ENCODE assay signal across 8 mouse cellular contexts in genomic region chr2:50295562-50295961, GRCm38 (mm10). TPM values are rescaled to one million over a fixed set of nuclear protein-coding genes. Genes with fewer than 3 reads are reported as not detected.
DNase-seq lines count a peak whose midpoint lies in the region; ATAC-seq and TF ChIP-seq lines count a peak whose summit lies in the region.

No protein-coding gene starts in this region.

- TF ChIP-seq POLR2A in embryonic fibroblast, embryonic 13.5 days (IDR thresholded peaks at IDR 0.05; ENCODE audit: low read depth, low read length) = no peak

- no peaks in the 10 kb centered on the region for H3K9me3 ChIP-seq in erythroblast, embryonic 14.5 days (ENCODE audit: control insufficient read depth, low read length)
- H3K9me3 ChIP-seq in liver, embryonic 11.5 days (ENCODE audit: control insufficient read depth, low read length) = no peaks in the 10 kb centered on the region

- H3K9ac ChIP-seq in liver, embryonic 11.5 days (ENCODE audit: low read depth, low read length) = peak overlapping the region; percentile 86

- H3K4me1 ChIP-seq in erythroblast, embryonic 14.5 days (ENCODE audit: control insufficient read depth) = peaks cover 36% of the 10 kb centered on the region
- H3K4me1 ChIP-seq in embryonic fibroblast, embryonic 13.5 days (ENCODE audit: control insufficient read depth, insufficient read depth, low read length) = no peaks in the 10 kb centered on the region; the same call in none of the 2 replicates
- peaks cover 15% of the 10 kb centered on the region for H3K4me1 ChIP-seq in liver, embryonic 11.5 days (replicated peaks; ENCODE audit: control insufficient read depth, insufficient read depth, low read length)

- peaks cover 5% of the 10 kb centered on the region; the same call in 1 of the 2 replicates for H3K27me3 ChIP-seq in erythroblast, embryonic 14.5 days (ENCODE audit: control insufficient read depth)
- H3K27me3 ChIP-seq in liver, embryonic 11.5 days (replicated peaks; ENCODE audit: control insufficient read depth, insufficient read depth, low read length) = no peaks in the 10 kb centered on the region

- WGBS in liver, embryonic 11.5 days = 33% methylated on average over 5 of the region's 5 CpGs

- H3K27ac ChIP-seq in embryonic fibroblast, embryonic 13.5 days (ENCODE audit: insufficient read depth, low read length) = no peak overlapping the region; the same call in 1 of the 2 replicates
- H3K27ac ChIP-seq in liver, embryonic 11.5 days (ENCODE audit: low read depth, low read length) = no peak overlapping the region

- peaks cover 20% of the 10 kb centered on the region for H3K36me3 ChIP-seq in erythroblast, embryonic 14.5 days (ENCODE audit: control insufficient read depth)
- peaks cover 7% of the 10 kb centered on the region; the same call in 1 of the 2 replicates for H3K36me3 ChIP-seq in liver, embryonic 11.5 days (ENCODE audit: control insufficient read depth, insufficient read depth, low read length)

- TF ChIP-seq CTCF in embryonic fibroblast, embryonic 13.5 days (IDR thresholded peaks at IDR 0.05; ENCODE audit: borderline replicate concordance, insufficient read depth, low read length) = no peak

- peak overlapping the region; percentile 86 for H3K4me2 ChIP-seq in liver, embryonic 11.5 days

- DNase-seq in 3T3-L1 (ENCODE audit: low read depth, low spot score) = peak; percentile 43
- no peak for DNase-seq in liver, embryonic 11.5 days (ENCODE audit: low spot score)
- no peak for DNase-seq in adrenal gland, adult 18-20 months (ENCODE audit: low spot score in 2 of 2)
- no peak for DNase-seq in frontal cortex, postnatal 25 days (ENCODE audit: low spot score in 2 of 2)

- peak overlapping the region; percentile 93 for H3K4me3 ChIP-seq in erythroblast, embryonic 14.5 days (replicated peaks)
- peak overlapping the region; percentile 65 for H3K4me3 ChIP-seq in embryonic fibroblast, embryonic 13.5 days (ENCODE audit: insufficient read depth, low read length)
- H3K4me3 ChIP-seq in liver, embryonic 11.5 days (ENCODE audit: low read depth, low read length) = peak overlapping the region; percentile 84

- ATAC-seq in erythroblast, adult 5-6 weeks (replicated peaks; ENCODE audit: low FRiP score, poor library complexity, severe bottlenecking) = no peak
- ATAC-seq in liver, embryonic 11.5 days (replicated peaks; ENCODE audit: low FRiP score) = no peak
- no peak for ATAC-seq in frontal cortex, adult (ENCODE audit: low TSS enrichment)

RNA-seq across cellular contexts. Expression of gene Mmadhc, which starts 1.0 kb away (rescaled TPM):
- 4.1 and 6.6 TPM in 2 replicates for polyA plus RNA-seq in erythroblast, embryonic 14.5 days (2012)
- 50.0 and 59.4 TPM in 2 replicates for total RNA-seq in erythroblast, adult 5-6 weeks (2015; ENCODE audit: low replicate concordance)
- 35.4 and 44.4 TPM in 2 replicates for total RNA-seq in erythroblast, adult 5-6 weeks (2017; ENCODE audit: low replicate concordance)
- 118 and 124 TPM in 2 replicates for polyA plus RNA-seq in embryonic fibroblast, embryonic 13.5 days (2011; ENCODE audit: insufficient read length, low read depth, missing spikeins)
- 136 and 139 TPM in 2 replicates for polyA plus RNA-seq in liver, embryonic 11.5 days (2014; fragmentation: Nextera tagmentation; extraction: Ambion mirVana)
- 100 to 1,000 TPM in 1 of 2 experiments, 10 to 100 TPM in 1; 97.9 to 111 TPM for total RNA-seq in adrenal gland, adult 18-20 months (2021)

Comparison
In these comparisons a context has a peak if more than half of its experiments do, and no peak if none do; other contexts are left out.
1. RNA of gene Mmadhc, which starts 1.0 kb away (polyA plus RNA-seq): 136 to 139 TPM in liver, embryonic 11.5 days and 118 to 124 TPM in embryonic fibroblast, embryonic 13.5 days; 4.1 to 6.6 TPM in erythroblast, embryonic 14.5 days; every median in the first group is over 10 times any median in the second.
2. Peak in every context shown above with its lines, with median percentiles within 50 percentile points of each other: H3K4me3 ChIP-seq.